Mouse (Mus musculus) MN1 (cell line): ENCODE measurements around the gene Clcc1.

Experiments used
- DNase-seq: peaks from one replicate; pipeline ENCODE4 v3.0.0-alpha.2; 2016; ENCODE audit warnings: low spot score

Clcc1 gene

GRCm38 (mm10) chr3:108702789-108703188, 49.1 kb downstream of the Clcc1 start:
- DNase-seq, result no peak

- DNase-seq, result no peak
Measured at GRCm38 (mm10) chr3:108711296-108711695, 57.6 kb downstream of the Clcc1 start.

DNA sequence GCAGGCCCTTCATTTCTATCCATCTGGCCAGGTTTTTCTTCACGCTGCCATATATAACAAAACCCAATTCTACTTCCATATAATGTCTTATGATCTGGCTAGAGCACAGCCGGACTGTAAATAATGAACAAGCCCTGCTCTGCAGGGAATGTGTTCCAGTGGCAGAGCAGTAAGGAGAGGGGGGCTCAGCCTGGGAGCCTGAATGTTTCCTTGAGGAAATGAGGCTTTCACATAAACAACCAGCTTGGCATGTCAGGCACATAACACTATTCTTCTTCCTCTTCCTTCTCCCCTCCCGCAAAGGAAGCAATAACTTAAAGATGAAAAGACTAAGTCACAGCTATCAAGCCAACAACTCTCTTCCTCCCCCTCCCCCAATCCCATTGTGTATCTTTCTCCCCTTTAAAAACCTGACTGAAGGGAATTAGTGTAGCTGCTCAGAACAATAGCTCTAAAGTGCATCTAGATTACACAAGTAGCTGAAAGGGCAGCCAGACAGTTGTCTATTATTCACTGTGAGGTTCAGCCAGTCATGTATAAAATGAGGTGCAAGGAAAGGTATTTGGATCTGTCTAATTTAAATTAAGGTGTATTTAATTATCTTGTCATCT, 59.5 kb downstream of the Clcc1 start:
- DNase-seq, result no peak

GRCm38 (mm10) chr3:108714837-108715236, 61.1 kb downstream of the Clcc1 start:
- no peak for DNase-seq

DNA sequence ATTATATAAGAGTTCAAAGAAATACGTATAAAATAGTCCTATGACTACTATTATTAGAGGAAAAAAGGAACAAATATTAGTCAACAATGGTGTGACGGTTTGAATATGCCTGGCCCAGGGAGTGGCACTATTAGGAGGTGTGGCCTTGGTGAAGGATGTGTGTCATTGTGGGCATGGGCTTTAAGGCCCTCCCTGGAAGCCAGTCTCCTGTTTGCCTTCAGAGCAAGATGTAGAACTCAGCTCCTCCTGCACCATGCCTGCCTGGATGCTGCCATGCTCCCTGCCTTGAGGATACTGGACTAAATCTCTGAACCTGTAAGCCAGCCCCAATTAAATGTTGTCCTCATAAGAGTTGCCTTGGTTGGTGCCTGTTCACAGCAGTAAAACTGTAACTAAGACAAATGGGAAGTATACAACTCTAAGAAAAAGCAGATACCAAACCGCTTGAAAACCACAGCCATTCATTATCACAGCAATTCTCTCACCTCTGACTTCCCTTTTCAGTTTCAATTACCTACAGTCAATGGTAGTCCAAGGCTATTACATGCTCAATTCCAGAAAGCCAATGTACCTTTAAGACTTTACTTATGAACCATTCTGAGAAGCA, 64.3 kb downstream of the Clcc1 start:
- no peak for DNase-seq

DNA sequence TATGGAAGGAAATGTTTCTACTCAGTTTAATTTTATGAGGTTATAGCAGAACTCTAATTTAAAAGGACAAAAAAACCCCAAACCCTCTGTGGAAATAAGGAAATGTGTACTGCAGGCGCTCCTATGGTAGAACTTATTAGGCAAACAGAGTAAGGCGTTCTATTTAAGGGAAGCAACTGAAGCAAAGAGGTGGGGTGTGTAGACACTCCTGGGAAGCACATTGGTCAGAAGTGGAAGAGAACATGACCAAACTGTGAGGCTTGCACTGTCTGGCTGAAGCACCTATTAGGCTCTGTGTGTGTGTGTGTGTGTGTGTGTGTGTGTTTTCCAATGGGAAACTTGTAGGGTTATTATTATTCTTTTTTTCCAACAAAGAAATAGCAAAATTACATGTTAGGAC, 65.6 kb downstream of the Clcc1 start:
- DNase-seq, result no peak

- no peak for DNase-seq
Measured at GRCm38 (mm10) chr3:108719761-108720160, 66.0 kb downstream of the Clcc1 start.

- DNase-seq, result peak; percentile 64
Measured at GRCm38 (mm10) chr3:108721076-108721991, 67.6 kb downstream of the Clcc1 start.

DNA sequence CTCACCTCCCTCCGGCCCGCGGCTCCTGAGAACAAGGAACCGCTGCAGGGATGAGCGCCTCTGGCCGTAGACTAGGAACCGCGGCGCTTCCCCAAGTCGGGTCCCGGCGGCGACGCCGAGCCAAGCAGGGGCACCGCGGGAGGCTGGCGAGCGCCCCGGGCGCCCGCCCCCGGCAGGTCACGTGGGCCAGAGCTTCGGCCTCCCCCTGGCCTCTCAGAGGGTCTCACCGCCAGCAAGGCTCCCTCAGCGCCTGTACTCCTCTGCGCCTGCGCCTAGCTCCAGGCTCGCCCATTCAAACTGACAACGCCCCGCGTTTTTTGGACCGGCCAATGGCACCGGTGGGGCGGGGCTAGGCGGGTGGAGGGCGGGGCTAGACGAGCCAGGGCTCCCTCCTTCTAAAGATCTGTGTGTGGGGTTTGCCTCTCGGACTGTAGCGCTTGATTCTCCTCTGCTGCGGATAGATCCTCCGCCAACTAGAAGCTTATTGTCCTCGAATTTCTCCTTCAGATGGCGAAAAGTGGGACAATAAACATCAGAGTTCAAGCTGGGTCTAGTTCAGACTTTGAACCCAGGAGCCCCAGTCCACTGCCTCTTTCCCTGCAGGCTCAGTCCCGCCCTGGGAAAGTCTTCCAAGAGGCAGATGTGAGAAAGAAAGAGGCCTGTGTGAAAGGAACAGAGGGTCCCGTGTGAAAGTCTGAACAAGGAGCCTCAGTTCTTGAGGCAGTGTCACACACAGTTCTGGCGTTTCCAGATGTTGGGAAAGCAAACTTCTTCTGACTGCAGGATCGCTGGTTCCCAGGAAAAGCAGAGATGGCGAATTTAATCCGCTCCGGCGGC, 68.5 kb downstream of the Clcc1 start, which contains the start of gene Gpsm2:
Gene Gpsm2 (minus strand): TSS at position 274 of the 837 bp plus-strand sequence.
- DNase-seq, result peak; percentile 95

DNA sequence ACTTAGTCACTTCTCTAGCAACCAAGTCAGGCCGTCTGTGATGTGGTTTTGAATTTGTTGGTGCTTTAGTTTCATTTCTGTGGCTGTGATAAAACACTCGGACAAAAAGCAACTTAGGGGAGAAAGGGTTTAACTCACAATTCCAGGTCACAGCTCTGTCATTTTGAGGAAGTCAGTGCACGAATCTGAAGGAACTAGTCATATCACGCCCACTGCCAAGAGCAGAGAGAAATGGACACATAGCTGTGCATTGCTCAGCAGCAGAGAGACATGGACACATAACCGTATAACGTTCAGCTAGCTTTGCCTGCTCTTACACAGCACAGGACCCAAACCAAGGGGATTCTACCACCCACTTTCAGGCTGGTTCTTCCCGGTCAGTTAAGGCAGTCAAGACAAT, 72.7 kb downstream of the Clcc1 start:
- DNase-seq, result no peak

GRCm38 (mm10) chr3:108727344-108727743, 73.6 kb downstream of the Clcc1 start:
- no peak for DNase-seq

- no peak for DNase-seq
Measured at GRCm38 (mm10) chr3:108727776-108728175, 74.1 kb downstream of the Clcc1 start.
